Mouse (Mus musculus): ENCODE data around the gene Cpe. TPM values are rescaled to one million over a fixed set of nuclear protein-coding genes. Genes with fewer than 3 reads are reported as not detected.

Gene Cpe
- polyA plus RNA-seq, 1 experiment from 2014 or later, result 498 TPM

- Histone ChIP-seq H3K4me1 (peaks cover 14% of the 10 kb centered on the region), H3K9me3 (no peaks in the 10 kb centered on the region), H3K36me3 (no peaks in the 10 kb centered on the region), H3K27ac (replicated peaks) (no peak overlapping the region), H3K4me3 (no peak overlapping the region), H3K4me2 (replicated peaks) (no peak overlapping the region), H3K9ac (replicated peaks) (no peak overlapping the region), H3K27me3 (no peaks in the 10 kb centered on the region)
- WGBS, result 94% methylated on average over 5 of the region's 5 CpGs
- no peak for ATAC-seq (replicated peaks)
These were observed 46.4 kb downstream of the Cpe start for GRCm38 (mm10) chr8:64646421-64646820.

- WGBS, result 68% methylated on average over 12 of the region's 12 CpGs
- ATAC-seq (replicated peaks), result peak; percentile 39; the same call in 1 of the 2 replicates
- H3K9me3 ChIP-seq, result no peaks in the 10 kb centered on the region
- H3K27ac ChIP-seq (replicated peaks), result 0 out of 2 replicates have a peak overlapping the region, but pooled peaks have one; percentile 1
- H3K36me3 ChIP-seq, result no peaks in the 10 kb centered on the region
- no peak overlapping the region for H3K4me2 ChIP-seq (replicated peaks)
- H3K4me1 ChIP-seq, result peaks cover 30% of the 10 kb centered on the region
- no peaks in the 10 kb centered on the region for H3K27me3 ChIP-seq
- no peak overlapping the region for H3K9ac ChIP-seq (replicated peaks)
- H3K4me3 ChIP-seq, result no peak overlapping the region
These were observed 48.5 kb downstream of the Cpe start for GRCm38 (mm10) chr8:64644108-64645005.

- H3K27me3 ChIP-seq, result no peaks in the 10 kb centered on the region
- no peaks in the 10 kb centered on the region for H3K36me3 ChIP-seq
- no peak overlapping the region for H3K9ac ChIP-seq (replicated peaks)
- no peak overlapping the region for H3K4me3 ChIP-seq
- no peak for ATAC-seq (replicated peaks)
- peaks cover 30% of the 10 kb centered on the region for H3K4me1 ChIP-seq
- no peak overlapping the region for H3K4me2 ChIP-seq (replicated peaks)
- no peak overlapping the region for H3K27ac ChIP-seq (replicated peaks)
- WGBS, result 77% methylated on average over 4 of the region's 4 CpGs
- no peaks in the 10 kb centered on the region for H3K9me3 ChIP-seq
These were observed 49.5 kb downstream of the Cpe start for GRCm38 (mm10) chr8:64643382-64643781.

- Histone ChIP-seq H3K36me3 (0 out of 2 replicates have a peak, but pooled peaks cover 2% of the 10 kb centered on the region), H3K4me2 (replicated peaks) (no peak overlapping the region), H3K4me1 (peaks cover 28% of the 10 kb centered on the region), H3K9me3 (no peaks in the 10 kb centered on the region), H3K27ac (replicated peaks) (no peak overlapping the region), H3K4me3 (no peak overlapping the region), H3K9ac (replicated peaks) (no peak overlapping the region), H3K27me3 (no peaks in the 10 kb centered on the region)
- no peak for ATAC-seq (replicated peaks)
- WGBS, result 95% methylated on average over 3 of the region's 3 CpGs
These were observed 50.1 kb downstream of the Cpe start for GRCm38 (mm10) chr8:64642799-64643198.

- H3K4me2 ChIP-seq (replicated peaks), result no peak overlapping the region
- no peak overlapping the region for H3K4me3 ChIP-seq
- no peaks in the 10 kb centered on the region for H3K9me3 ChIP-seq
- no peak overlapping the region for H3K27ac ChIP-seq (replicated peaks)
- H3K36me3 ChIP-seq, result 0 out of 2 replicates have a peak, but pooled peaks cover 3% of the 10 kb centered on the region
- 9% methylated on average over 1 of the region's 1 CpGs for WGBS
- no peaks in the 10 kb centered on the region for H3K27me3 ChIP-seq
- peak; percentile 27 for ATAC-seq (replicated peaks)
- peaks cover 27% of the 10 kb centered on the region for H3K4me1 ChIP-seq
- no peak overlapping the region for H3K9ac ChIP-seq (replicated peaks)
These were observed 52.3 kb downstream of the Cpe start for GRCm38 (mm10) chr8:64640599-64640998.

- Histone ChIP-seq H3K4me2 (replicated peaks) (no peak overlapping the region), H3K4me1 (peaks cover 24% of the 10 kb centered on the region), H3K9me3 (no peaks in the 10 kb centered on the region), H3K27me3 (no peaks in the 10 kb centered on the region), H3K36me3 (0 out of 2 replicates have a peak, but pooled peaks cover 3% of the 10 kb centered on the region), H3K4me3 (no peak overlapping the region), H3K9ac (replicated peaks) (no peak overlapping the region), H3K27ac (replicated peaks) (no peak overlapping the region)
- ATAC-seq (replicated peaks), result no peak
- WGBS, result 68% methylated on average over 5 of the region's 5 CpGs
These were observed 53.2 kb downstream of the Cpe start for GRCm38 (mm10) chr8:64639676-64640075.

- no peaks in the 10 kb centered on the region for H3K9me3 ChIP-seq
- H3K27ac ChIP-seq (replicated peaks), result no peak overlapping the region
- peaks cover 4% of the 10 kb centered on the region; the same call in 1 of the 2 replicates for H3K4me1 ChIP-seq
- H3K36me3 ChIP-seq, result 0 out of 2 replicates have a peak, but pooled peaks cover 3% of the 10 kb centered on the region
- H3K4me2 ChIP-seq (replicated peaks), result no peak overlapping the region
- H3K9ac ChIP-seq (replicated peaks), result no peak overlapping the region
- H3K4me3 ChIP-seq, result no peak overlapping the region
- H3K27me3 ChIP-seq, result no peaks in the 10 kb centered on the region
- 90% methylated on average over 3 of the region's 3 CpGs for WGBS
- no peak for ATAC-seq (replicated peaks)
These were observed 58.0 kb downstream of the Cpe start for GRCm38 (mm10) chr8:64634901-64635300.

- Histone ChIP-seq H3K9ac (replicated peaks) (no peak overlapping the region), H3K9me3 (no peaks in the 10 kb centered on the region), H3K36me3 (0 out of 2 replicates have a peak, but pooled peaks cover 3% of the 10 kb centered on the region), H3K4me3 (no peak overlapping the region), H3K4me1 (peaks cover 4% of the 10 kb centered on the region), H3K4me2 (replicated peaks) (no peak overlapping the region), H3K27me3 (no peaks in the 10 kb centered on the region), H3K27ac (replicated peaks) (no peak overlapping the region)
- 69% methylated on average over 8 of the region's 8 CpGs for WGBS
- no peak for ATAC-seq (replicated peaks)
These were observed 58.6 kb downstream of the Cpe start for GRCm38 (mm10) chr8:64634131-64634865.

GRCm38 (mm10) chr8:64632169-64632568 is 60.7 kb downstream of the Cpe start:
- no peak for ATAC-seq (replicated peaks)
- no peak overlapping the region for H3K9ac ChIP-seq (replicated peaks)
- H3K27me3 ChIP-seq, result no peaks in the 10 kb centered on the region
- H3K4me3 ChIP-seq, result no peak overlapping the region
- H3K4me2 ChIP-seq (replicated peaks), result no peak overlapping the region
- H3K36me3 ChIP-seq, result no peaks in the 10 kb centered on the region
- no peak overlapping the region for H3K27ac ChIP-seq (replicated peaks)
- H3K9me3 ChIP-seq, result no peaks in the 10 kb centered on the region
- peaks cover 8% of the 10 kb centered on the region for H3K4me1 ChIP-seq
- WGBS, result 84% methylated on average over 4 of the region's 4 CpGs

- Histone ChIP-seq H3K4me1 (peaks cover 8% of the 10 kb centered on the region), H3K27me3 (no peaks in the 10 kb centered on the region), H3K4me3 (no peak overlapping the region), H3K4me2 (replicated peaks) (no peak overlapping the region), H3K9ac (replicated peaks) (no peak overlapping the region), H3K36me3 (no peaks in the 10 kb centered on the region), H3K9me3 (no peaks in the 10 kb centered on the region), H3K27ac (replicated peaks) (no peak overlapping the region)
- 82% methylated on average over 2 of the region's 2 CpGs for WGBS
- no peak for ATAC-seq (replicated peaks)
These were observed 61.1 kb downstream of the Cpe start for GRCm38 (mm10) chr8:64631761-64632160.

GRCm38 (mm10) chr8:64629034-64629760 is 63.7 kb downstream of the Cpe start:
- Histone ChIP-seq H3K4me1 (peaks cover 12% of the 10 kb centered on the region), H3K4me3 (no peak overlapping the region), H3K4me2 (replicated peaks) (no peak overlapping the region), H3K36me3 (no peaks in the 10 kb centered on the region), H3K9ac (replicated peaks) (no peak overlapping the region), H3K27ac (replicated peaks) (no peak overlapping the region), H3K9me3 (no peaks in the 10 kb centered on the region), H3K27me3 (no peaks in the 10 kb centered on the region)
- WGBS, result 68% methylated on average over 6 of the region's 6 CpGs
- peak; percentile 67 for ATAC-seq (replicated peaks)

Measured in forebrain, embryonic 15.5 days (tissue).